Mouse (Mus musculus) ES-E14 (cell line): Measurements from ENCODE around the gene Crxos. TPM values are rescaled to one million over a fixed set of nuclear protein-coding genes. Genes with fewer than 3 reads are reported as not detected.

Experiments used
- DNase-seq: peaks from one replicate; pipeline ENCODE4 v3.0.0-alpha.2; 2013; ENCODE audit warnings: low read depth, low spot score
- H3K27ac ChIP-seq: 2 replicates; pipeline ENCODE4 v1.5.1; 2012; ENCODE audit warnings: low read depth, mild to moderate bottlenecking, low read length, moderate library complexity, mixed read lengths; ENCODE audit not compliant: poor library complexity, insufficient read depth, severe bottlenecking
- H3K36me3 ChIP-seq: 2 replicates; pipeline ENCODE4 v1.6.1; 2012; ENCODE audit warnings: mild to moderate bottlenecking, low read length, moderate library complexity, mixed read lengths; ENCODE audit not compliant: control insufficient read depth, poor library complexity, insufficient read depth, severe bottlenecking
- H3K4me1 ChIP-seq, 2 experiments: fragments of 150-350 bp in 1 of 2; sonication (generic) in 1 of 2; 2 replicates each; pipeline ENCODE4 v1.6.1; 2012; ENCODE audit warnings: low read length in 2 of 2, mild to moderate bottlenecking in 1 of 2, mixed read lengths in 1 of 2; ENCODE audit not compliant: control insufficient read depth in 2 of 2, insufficient read depth in 2 of 2, poor library complexity in 1 of 2
- H3K4me3 ChIP-seq, 2 experiments: fragments of 150-350 bp in 1 of 2; sonication (generic) in 1 of 2; 2 replicates each; pipeline ENCODE4 v1.5.1; 2012; ENCODE audit warnings: low read length in 2 of 2, low read depth in 1 of 2, mild to moderate bottlenecking in 1 of 2, mixed read lengths in 1 of 2; ENCODE audit not compliant: insufficient read depth in 1 of 2, poor library complexity in 1 of 2, severe bottlenecking in 1 of 2
- H3K9ac ChIP-seq: 2 replicates; pipeline ENCODE4 v1.6.1; 2012; ENCODE audit warnings: low read depth, mild to moderate bottlenecking, low read length, mixed read lengths; ENCODE audit not compliant: poor library complexity, insufficient read depth, severe bottlenecking
- H3K9me3 ChIP-seq: fragments of 150-350 bp; sonication (generic); 2 replicates; pipeline ENCODE4 v1.6.1; 2012; ENCODE audit warnings: low read depth, mild to moderate bottlenecking, low read length; ENCODE audit not compliant: control insufficient read depth, insufficient read depth
- CHD2 ChIP-seq: IDR thresholded peaks from 2 replicates; pipeline ENCODE4 v1.6.1; 2014; ENCODE audit warnings: mild to moderate bottlenecking, low read depth, low read length, inconsistent platforms
- HCFC1 ChIP-seq: IDR thresholded peaks from 2 replicates; pipeline ENCODE4 v1.6.1; 2012; ENCODE audit warnings: low read length, inconsistent platforms, borderline replicate concordance; ENCODE audit not compliant: insufficient read depth
- MAFK ChIP-seq: IDR thresholded peaks from 2 replicates; pipeline ENCODE4 v1.6.1; 2014; ENCODE audit warnings: mild to moderate bottlenecking, low read depth, low read length, inconsistent platforms; ENCODE audit not compliant: insufficient read depth
- ZC3H11A ChIP-seq: IDR thresholded peaks from 2 replicates; pipeline ENCODE4 v1.6.1; 2012; ENCODE audit warnings: low read depth, mild to moderate bottlenecking, inconsistent platforms, low read length, borderline replicate concordance
- ZNF384 ChIP-seq: IDR thresholded peaks from 2 replicates; pipeline ENCODE4 v1.6.1; 2012; ENCODE audit warnings: low read depth, low read length, inconsistent platforms
- in situ Hi-C, 2 experiments: fragments of 600-800 bp; cut with MboI; formaldehyde crosslinking; loops; one replicate each; pipeline ENCODE4 v1.15.1; 2025; ENCODE audit warnings: low sequenced_read_pairs in 2 of 2, inconsistent platforms in 1 of 2; ENCODE audit not compliant: unreplicated experiment in 2 of 2
- total RNA-seq: library from RNA; depleted of rRNA; stranded (reverse); fragments of 300-350 nt; gene quantifications from 2 replicates; pipeline ENCODE4 v1.2.3, GENCODE M21; 2012

The Crxos gene
- total RNA-seq, 1 experiment = 19.1 TPM

- no peak overlapping the region for H3K9ac ChIP-seq
- no peaks in the 10 kb centered on the region; a peak in 2 of 4 replicates for H3K4me1 ChIP-seq
- H3K27ac ChIP-seq = no peak overlapping the region
- in situ Hi-C loops = no loop called here
- no peak overlapping the region for H3K4me3 ChIP-seq
- TF ChIP-seq MAFK (no peak), HCFC1 (no peak), CHD2 (no peak), ZNF384 (no peak), ZC3H11A (no peak; the same call in 1 of the 2 replicates)
- H3K9me3 ChIP-seq = no peaks in the 10 kb centered on the region
- DNase-seq = no peak
- H3K36me3 ChIP-seq = no peaks in the 10 kb centered on the region
These were observed 47.5 kb downstream of the Crxos start for GRCm38 (mm10) chr7:15929910-15930309.

GRCm38 (mm10) chr7:15930543-15930942, 48.1 kb downstream of the Crxos start:
- no peak overlapping the region for H3K4me3 ChIP-seq
- in situ Hi-C loops = no loop called here
- H3K9me3 ChIP-seq = no peaks in the 10 kb centered on the region
- H3K36me3 ChIP-seq = no peaks in the 10 kb centered on the region
- TF ChIP-seq ZNF384 (no peak), MAFK (no peak), HCFC1 (no peak), CHD2 (no peak), ZC3H11A (no peak)
- no peak overlapping the region for H3K27ac ChIP-seq
- H3K9ac ChIP-seq = no peak overlapping the region
- H3K4me1 ChIP-seq = no peaks in the 10 kb centered on the region; a peak in 2 of 4 replicates
- DNase-seq = no peak

- H3K9ac ChIP-seq = no peak overlapping the region
- DNase-seq = no peak
- no peaks in the 10 kb centered on the region; a peak in 2 of 4 replicates for H3K4me1 ChIP-seq
- TF ChIP-seq HCFC1 = no peak
- TF ChIP-seq ZC3H11A = no peak
- TF ChIP-seq ZNF384 = no peak
- no peak for TF ChIP-seq MAFK
- no peak for TF ChIP-seq CHD2
- no peaks in the 10 kb centered on the region; the same call in 1 of the 2 replicates for H3K36me3 ChIP-seq
- H3K4me3 ChIP-seq = no peak overlapping the region
- in situ Hi-C loops = no loop called here
- no peaks in the 10 kb centered on the region for H3K9me3 ChIP-seq
- no peak overlapping the region for H3K27ac ChIP-seq
These were observed 49.2 kb downstream of the Crxos start for GRCm38 (mm10) chr7:15931635-15932034.

GRCm38 (mm10) chr7:15933437-15934359, 51.3 kb downstream of the Crxos start:
- H3K4me1 ChIP-seq = no peaks in the 10 kb centered on the region; a peak in 2 of 4 replicates
- H3K9ac ChIP-seq = no peak overlapping the region
- H3K9me3 ChIP-seq = no peaks in the 10 kb centered on the region
- in situ Hi-C loops = no loop called here
- no peak for DNase-seq
- TF ChIP-seq ZC3H11A = no peak
- TF ChIP-seq MAFK = no peak
- TF ChIP-seq CHD2 = no peak
- TF ChIP-seq ZNF384 = no peak
- no peak for TF ChIP-seq HCFC1
- peaks cover 18% of the 10 kb centered on the region for H3K36me3 ChIP-seq
- H3K4me3 ChIP-seq = peak overlapping the region in 1 of 2 experiments; percentile 15; a peak in 1 of 4 replicates
- no peak overlapping the region for H3K27ac ChIP-seq
